ENCODE assay signal across 8 mouse cellular contexts in genomic region chr8:120294982-120295870, GRCm38 (mm10).
A peak's percentile ranks its signal among the peaks of the same experiment; 100 is the strongest.
DNase-seq lines count a peak whose midpoint lies in the region; ATAC-seq and TF ChIP-seq lines count a peak whose summit lies in the region.

No protein-coding gene starts in this region.

- H3K4me3 ChIP-seq in heart, embryonic 14.5 days (ENCODE audit: control insufficient read depth in 1 of 2, insufficient read depth in 1 of 2, low read depth in 1 of 2, low read length in 2 of 2), result no peak overlapping the region
- H3K4me3 ChIP-seq in heart, adult 2 months, result no peak overlapping the region
- no peak overlapping the region for H3K4me3 ChIP-seq in intestine, postnatal 0 days (ENCODE audit: low read depth, low read length)
- no peak overlapping the region for H3K4me3 ChIP-seq in midbrain, embryonic 15.5 days

- no peaks in the 10 kb centered on the region for H3K79me2 ChIP-seq in heart, adult 2 months (replicated peaks; ENCODE audit: control insufficient read depth, insufficient read depth, low read length)

- no peaks in the 10 kb centered on the region for H3K36me3 ChIP-seq in heart, embryonic 14.5 days (ENCODE audit: control insufficient read depth, insufficient read depth, low read length)
- no peaks in the 10 kb centered on the region for H3K36me3 ChIP-seq in heart, adult 2 months (ENCODE audit: control insufficient read depth, insufficient read depth, low read length)
- H3K36me3 ChIP-seq in intestine, postnatal 0 days (ENCODE audit: control insufficient read depth, insufficient read depth), result no peaks in the 10 kb centered on the region
- H3K36me3 ChIP-seq in midbrain, embryonic 15.5 days (replicated peaks), result no peaks in the 10 kb centered on the region

- no peak for DNase-seq in heart, adult 2 months
- DNase-seq in embryo, embryonic 11 days, result peak; percentile 87
- DNase-seq in adrenal gland, adult 18-20 months (ENCODE audit: low spot score in 2 of 2), result no peak
- no peak for DNase-seq in adrenal gland, postnatal 25 days
- DNase-seq in frontal cortex, postnatal 36 days (ENCODE audit: low spot score in 2 of 2), result no peak

- peaks cover 48 to 64% of the 10 kb centered on the region in 2 experiments for H3K4me1 ChIP-seq in heart, embryonic 14.5 days (ENCODE audit: control insufficient read depth in 2 of 2, insufficient read depth in 2 of 2, low read length in 2 of 2)
- peaks cover 5% of the 10 kb centered on the region for H3K4me1 ChIP-seq in heart, adult 2 months (ENCODE audit: control insufficient read depth, insufficient read depth, low read length)
- peaks cover 4% of the 10 kb centered on the region for H3K4me1 ChIP-seq in intestine, postnatal 0 days (replicated peaks; ENCODE audit: control insufficient read depth, insufficient read depth, low read length)
- peaks cover 85% of the 10 kb centered on the region for H3K4me1 ChIP-seq in midbrain, embryonic 15.5 days

- H3K9ac ChIP-seq in heart, embryonic 14.5 days (ENCODE audit: low read length), result peak overlapping the region; percentile 25; the same call in 1 of the 2 replicates
- no peak overlapping the region for H3K9ac ChIP-seq in heart, adult 2 months (ENCODE audit: low read depth, low read length)
- H3K9ac ChIP-seq in intestine, postnatal 0 days (ENCODE audit: low read depth, low read length), result no peak overlapping the region
- no peak overlapping the region for H3K9ac ChIP-seq in midbrain, embryonic 15.5 days

- TF ChIP-seq EP300 in heart, adult 2 months (IDR thresholded peaks at IDR 0.05; ENCODE audit: insufficient read depth, low read depth, low read length), result no peak

- no peak for TF ChIP-seq POLR2A in heart, adult 2 months (IDR thresholded peaks at IDR 0.05; ENCODE audit: insufficient read depth, low read depth, low read length)

- 35% methylated on average over 15 of the region's 17 CpGs for WGBS in heart, embryonic 14.5 days
- WGBS in heart, adult 2 months, result 45% methylated on average over 16 of the region's 17 CpGs
- WGBS in intestine, postnatal 0 days, result 34% methylated on average over 15 of the region's 17 CpGs
- 23% methylated on average over 17 of the region's 17 CpGs for WGBS in midbrain, embryonic 15.5 days

- intact Hi-C loops in heart, adult 2 months (cut with DNase I), result no loop called here

- no peaks in the 10 kb centered on the region for H3K9me3 ChIP-seq in heart, embryonic 14.5 days (ENCODE audit: control insufficient read depth, low read length)
- no peaks in the 10 kb centered on the region for H3K9me3 ChIP-seq in intestine, postnatal 0 days (ENCODE audit: control insufficient read depth)
- H3K9me3 ChIP-seq in midbrain, embryonic 15.5 days, result no peaks in the 10 kb centered on the region

- no peaks in the 10 kb centered on the region for H3K27me3 ChIP-seq in heart, embryonic 14.5 days (ENCODE audit: control insufficient read depth, insufficient read depth, low read length)
- H3K27me3 ChIP-seq in heart, adult 2 months (ENCODE audit: control insufficient read depth, insufficient read depth, low read length), result no peaks in the 10 kb centered on the region
- H3K27me3 ChIP-seq in intestine, postnatal 0 days (replicated peaks; ENCODE audit: control insufficient read depth, insufficient read depth, low read length), result no peaks in the 10 kb centered on the region
- H3K27me3 ChIP-seq in midbrain, embryonic 15.5 days (replicated peaks), result no peaks in the 10 kb centered on the region

- 0 out of 2 replicates have a peak, but pooled peaks have one; percentile 6 for ATAC-seq in heart, embryonic 14.5 days (ENCODE audit: insufficient number of reproducible peaks, insufficient read depth, low FRiP score, low read depth)
- ATAC-seq in intestine, postnatal 0 days, result peak; percentile 53
- ATAC-seq in midbrain, embryonic 15.5 days (replicated peaks), result no peak

- H3K4me2 ChIP-seq in heart, embryonic 14.5 days (ENCODE audit: low read length), result peak overlapping the region; percentile 13; the same call in 1 of the 2 replicates
- H3K4me2 ChIP-seq in intestine, postnatal 0 days (replicated peaks; ENCODE audit: low read depth), result peak overlapping the region; percentile 28; the same call in 1 of the 2 replicates
- no peak overlapping the region for H3K4me2 ChIP-seq in midbrain, embryonic 15.5 days

- 0 out of 4 replicates have a peak overlapping the region, but pooled peaks have one; percentile 6 to 41 for H3K27ac ChIP-seq in heart, embryonic 14.5 days (replicated peaks in 1 of 2; ENCODE audit: control insufficient read depth in 1 of 2, insufficient read depth in 1 of 2, low read depth in 2 of 2, low read length in 2 of 2)
- H3K27ac ChIP-seq in heart, adult 2 months, result no peak overlapping the region
- no peak overlapping the region for H3K27ac ChIP-seq in intestine, postnatal 0 days (ENCODE audit: low read depth, low read length)
- peak overlapping the region; percentile 69 for H3K27ac ChIP-seq in midbrain, embryonic 15.5 days

- no peak for TF ChIP-seq CTCF in heart, adult 2 months (IDR thresholded peaks at IDR 0.05)
- no peak for TF ChIP-seq CTCF in intestine, postnatal 0 days (IDR thresholded peaks at IDR 0.05; ENCODE audit: low read depth)

Comparison
In these comparisons a context has a peak if more than half of its experiments do, and no peak if none do; other contexts are left out.
1. H3K27ac ChIP-seq: peak in heart, embryonic 14.5 days (2 of 2) and midbrain, embryonic 15.5 days (single experiment); none in heart, adult 2 months (single experiment) and intestine, postnatal 0 days (single experiment).